Mouse (Mus musculus) ES-E14 (cell line): ENCODE results near the gene Mrln. TPM values are rescaled to one million over a fixed set of nuclear protein-coding genes. Genes with fewer than 3 reads are reported as not detected.

Experiments
- DNase-seq: peaks from one replicate; pipeline ENCODE4 v3.0.0-alpha.2; 2013; ENCODE audit warnings: low read depth, low spot score
- H3K27ac ChIP-seq: 2 replicates; pipeline ENCODE4 v1.5.1; 2012; ENCODE audit warnings: low read depth, mild to moderate bottlenecking, low read length, moderate library complexity, mixed read lengths; ENCODE audit not compliant: poor library complexity, insufficient read depth, severe bottlenecking
- H3K36me3 ChIP-seq: 2 replicates; pipeline ENCODE4 v1.6.1; 2012; ENCODE audit warnings: mild to moderate bottlenecking, low read length, moderate library complexity, mixed read lengths; ENCODE audit not compliant: control insufficient read depth, poor library complexity, insufficient read depth, severe bottlenecking
- H3K4me1 ChIP-seq, 2 experiments: fragments of 150-350 bp in 1 of 2; sonication (generic) in 1 of 2; 2 replicates each; pipeline ENCODE4 v1.6.1; 2012; ENCODE audit warnings: low read length in 2 of 2, mild to moderate bottlenecking in 1 of 2, mixed read lengths in 1 of 2; ENCODE audit not compliant: control insufficient read depth in 2 of 2, insufficient read depth in 2 of 2, poor library complexity in 1 of 2
- H3K4me3 ChIP-seq, 2 experiments: fragments of 150-350 bp in 1 of 2; sonication (generic) in 1 of 2; 2 replicates each; pipeline ENCODE4 v1.5.1; 2012; ENCODE audit warnings: low read length in 2 of 2, low read depth in 1 of 2, mild to moderate bottlenecking in 1 of 2, mixed read lengths in 1 of 2; ENCODE audit not compliant: insufficient read depth in 1 of 2, poor library complexity in 1 of 2, severe bottlenecking in 1 of 2
- H3K9ac ChIP-seq: 2 replicates; pipeline ENCODE4 v1.6.1; 2012; ENCODE audit warnings: low read depth, mild to moderate bottlenecking, low read length, mixed read lengths; ENCODE audit not compliant: poor library complexity, insufficient read depth, severe bottlenecking
- H3K9me3 ChIP-seq: fragments of 150-350 bp; sonication (generic); 2 replicates; pipeline ENCODE4 v1.6.1; 2012; ENCODE audit warnings: low read depth, mild to moderate bottlenecking, low read length; ENCODE audit not compliant: control insufficient read depth, insufficient read depth
- CHD2 ChIP-seq: IDR thresholded peaks from 2 replicates; pipeline ENCODE4 v1.6.1; 2014; ENCODE audit warnings: mild to moderate bottlenecking, low read depth, low read length, inconsistent platforms
- HCFC1 ChIP-seq: IDR thresholded peaks from 2 replicates; pipeline ENCODE4 v1.6.1; 2012; ENCODE audit warnings: low read length, inconsistent platforms, borderline replicate concordance; ENCODE audit not compliant: insufficient read depth
- MAFK ChIP-seq: IDR thresholded peaks from 2 replicates; pipeline ENCODE4 v1.6.1; 2014; ENCODE audit warnings: mild to moderate bottlenecking, low read depth, low read length, inconsistent platforms; ENCODE audit not compliant: insufficient read depth
- ZC3H11A ChIP-seq: IDR thresholded peaks from 2 replicates; pipeline ENCODE4 v1.6.1; 2012; ENCODE audit warnings: low read depth, mild to moderate bottlenecking, inconsistent platforms, low read length, borderline replicate concordance
- ZNF384 ChIP-seq: IDR thresholded peaks from 2 replicates; pipeline ENCODE4 v1.6.1; 2012; ENCODE audit warnings: low read depth, low read length, inconsistent platforms
- in situ Hi-C, 2 experiments: fragments of 600-800 bp; cut with MboI; formaldehyde crosslinking; loops; one replicate each; pipeline ENCODE4 v1.15.1; 2025; ENCODE audit warnings: low sequenced_read_pairs in 2 of 2, inconsistent platforms in 1 of 2; ENCODE audit not compliant: unreplicated experiment in 2 of 2
- total RNA-seq: library from RNA; depleted of rRNA; stranded (reverse); fragments of 300-350 nt; gene quantifications from 2 replicates; pipeline ENCODE4 v1.2.3, GENCODE M21; 2012

Mrln gene
- total RNA-seq, 1 experiment = not detected

GRCm38 (mm10) chr10:70225760-70226159, 21.3 kb downstream of the Mrln start:
- Histone ChIP-seq H3K4me3 (no peak overlapping the region), H3K27ac (no peak overlapping the region), H3K4me1 (no peaks in the 10 kb centered on the region), H3K9ac (no peak overlapping the region), H3K9me3 (no peaks in the 10 kb centered on the region), H3K36me3 (no peaks in the 10 kb centered on the region)
- no peak for TF ChIP-seq CHD2
- no peak for TF ChIP-seq HCFC1
- TF ChIP-seq ZC3H11A = no peak
- no peak for TF ChIP-seq MAFK
- DNase-seq = no peak
- in situ Hi-C loops = no loop called here

- Histone ChIP-seq H3K9me3 (no peaks in the 10 kb centered on the region), H3K27ac (no peak overlapping the region), H3K4me1 (no peaks in the 10 kb centered on the region), H3K9ac (no peak overlapping the region), H3K36me3 (no peaks in the 10 kb centered on the region), H3K4me3 (no peak overlapping the region)
- TF ChIP-seq ZC3H11A = no peak
- no peak for TF ChIP-seq MAFK
- no peak for TF ChIP-seq ZNF384
- TF ChIP-seq HCFC1 = no peak
- no peak for DNase-seq
- in situ Hi-C loops = no loop called here
Observed at GRCm38 (mm10) chr10:70226608-70227007, 22.1 kb downstream of the Mrln start.

GRCm38 (mm10) chr10:70230352-70230751, 25.9 kb downstream of the Mrln start:
- Histone ChIP-seq H3K27ac (no peak overlapping the region), H3K9ac (no peak overlapping the region), H3K9me3 (no peaks in the 10 kb centered on the region), H3K36me3 (no peaks in the 10 kb centered on the region), H3K4me1 (no peaks in the 10 kb centered on the region), H3K4me3 (no peak overlapping the region)
- DNase-seq = no peak
- in situ Hi-C loops = no loop called here
- no peak for TF ChIP-seq HCFC1
- no peak for TF ChIP-seq ZNF384
- TF ChIP-seq CHD2 = no peak
- TF ChIP-seq MAFK = no peak
- TF ChIP-seq ZC3H11A = no peak

GRCm38 (mm10) chr10:70237936-70238335, 33.5 kb downstream of the Mrln start:
- no peak for DNase-seq
- H3K27ac ChIP-seq = no peak overlapping the region
- in situ Hi-C loops = no loop called here
- H3K4me1 ChIP-seq = peaks cover 0 to 3% of the 10 kb centered on the region in 2 experiments; a peak in 1 of 4 replicates
- H3K4me3 ChIP-seq = no peak overlapping the region
- H3K9ac ChIP-seq = no peak overlapping the region
- no peaks in the 10 kb centered on the region for H3K36me3 ChIP-seq
- no peak for TF ChIP-seq HCFC1
- no peak for TF ChIP-seq MAFK
- no peak for TF ChIP-seq ZNF384
- no peak for TF ChIP-seq CHD2
- no peak for TF ChIP-seq ZC3H11A
- H3K9me3 ChIP-seq = no peaks in the 10 kb centered on the region

GRCm38 (mm10) chr10:70242751-70243444, 38.4 kb downstream of the Mrln start:
- Histone ChIP-seq H3K4me3 (no peak overlapping the region), H3K36me3 (no peaks in the 10 kb centered on the region), H3K9me3 (no peaks in the 10 kb centered on the region), H3K4me1 (peaks cover 0 to 12% of the 10 kb centered on the region in 2 experiments; a peak in 2 of 4 replicates), H3K27ac (no peak overlapping the region), H3K9ac (no peak overlapping the region)
- peak; percentile 34 for DNase-seq
- TF ChIP-seq CHD2 = no peak
- no peak for TF ChIP-seq HCFC1
- no peak for TF ChIP-seq MAFK
- TF ChIP-seq ZC3H11A = no peak
- no peak for TF ChIP-seq ZNF384
- in situ Hi-C loops = no loop called here
